Mouse (Mus musculus) brain, embryonic 14.5 days (tissue): Measurements from ENCODE around the gene Efcab11.

ENCODE experiments used
- CTCF ChIP-seq: fragments of 200-500 bp; IDR thresholded peaks from 2 replicates; pipeline ENCODE4 v1.5.1; 2012; ENCODE audit warnings: inconsistent platforms, mild to moderate bottlenecking, moderate library complexity, borderline replicate concordance; ENCODE audit not compliant: insufficient read depth, insufficient read length; ENCODE audit errors: extremely low read depth
- POLR2A ChIP-seq: fragments of 200-500 bp; IDR thresholded peaks from 2 replicates; pipeline ENCODE4 v1.6.1; 2012; ENCODE audit warnings: mild to moderate bottlenecking, inconsistent platforms, borderline replicate concordance; ENCODE audit not compliant: poor library complexity, insufficient read depth, insufficient read length, severe bottlenecking; ENCODE audit errors: extremely low read depth

- TF ChIP-seq POLR2A (no peak), CTCF (no peak)
These were observed 197.7 kb downstream of the Efcab11 start for GRCm38 (mm10) chr12:99686418-99686992.
